Mouse (Mus musculus) left cerebral cortex, postnatal 14 days (tissue): ENCODE results near the gene Kcne2. TPM values are rescaled to one million over a fixed set of nuclear protein-coding genes. Genes with fewer than 3 reads are reported as not detected.
A peak's percentile ranks its signal among the peaks of the same experiment; 100 is the strongest.

Experiments used
- DNase-seq, 2 experiments: peaks; one replicate each; pipeline ENCODE4 v3.0.0; 2021 to 2022; ENCODE audit warnings: low spot score in 2 of 2, mixed read lengths in 1 of 2
- intact Hi-C: fragments of 180-260 bp; cut with DNase I; formaldehyde crosslinking; loops from one replicate; pipeline ENCODE4 v1.15.1; 2025
- total RNA-seq, 2 experiments: library from RNA; stranded (reverse); gene quantifications; 2 replicates each; pipeline ENCODE4 v1.2.3; 2021

The Kcne2 gene
- total RNA-seq, 2 experiments from 2014 or later = 0.42 to 0.66 TPM

DNA sequence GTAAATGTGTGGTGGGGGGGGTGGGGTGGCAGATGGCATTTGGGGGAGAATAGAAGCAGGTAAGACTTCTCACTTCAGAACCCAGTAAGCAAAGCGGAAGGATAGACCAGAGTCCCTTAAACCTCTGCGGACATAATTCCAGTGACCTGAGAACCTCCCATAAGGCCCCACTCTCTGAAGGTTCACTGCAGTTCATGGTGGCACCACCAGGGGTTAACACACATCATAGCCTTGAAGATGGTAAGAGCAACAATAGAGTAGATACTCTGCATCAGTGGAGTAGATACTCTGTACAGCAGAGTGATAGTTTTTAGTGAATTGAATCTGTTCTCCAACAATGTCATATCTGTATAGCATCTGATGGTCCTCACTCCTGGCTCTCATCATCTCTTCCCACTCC, 13.3 kb downstream of the Kcne2 start:
- intact Hi-C loops = no loop called here
- no peak for DNase-seq

DNA sequence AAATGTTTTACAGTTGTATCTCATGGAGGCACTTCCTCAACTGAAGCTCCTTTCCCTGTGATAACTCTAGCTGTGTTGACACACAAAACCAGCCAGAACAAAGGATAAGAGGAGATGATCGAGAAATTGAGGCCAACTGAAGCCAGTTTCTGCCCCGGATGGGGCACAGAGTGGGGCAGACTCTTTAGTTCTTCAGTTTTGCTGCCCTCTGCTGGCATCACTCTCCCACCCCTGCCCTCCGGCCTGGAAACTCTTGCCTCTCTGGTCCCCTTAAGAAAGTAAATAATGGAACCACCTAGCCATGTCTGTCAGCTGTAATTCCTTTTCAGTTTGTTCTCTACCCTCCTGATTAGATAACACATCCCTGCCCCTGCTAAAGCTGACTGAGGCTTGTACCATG, 15.8 kb downstream of the Kcne2 start:
- intact Hi-C loops = no loop called here
- DNase-seq = no peak

DNA sequence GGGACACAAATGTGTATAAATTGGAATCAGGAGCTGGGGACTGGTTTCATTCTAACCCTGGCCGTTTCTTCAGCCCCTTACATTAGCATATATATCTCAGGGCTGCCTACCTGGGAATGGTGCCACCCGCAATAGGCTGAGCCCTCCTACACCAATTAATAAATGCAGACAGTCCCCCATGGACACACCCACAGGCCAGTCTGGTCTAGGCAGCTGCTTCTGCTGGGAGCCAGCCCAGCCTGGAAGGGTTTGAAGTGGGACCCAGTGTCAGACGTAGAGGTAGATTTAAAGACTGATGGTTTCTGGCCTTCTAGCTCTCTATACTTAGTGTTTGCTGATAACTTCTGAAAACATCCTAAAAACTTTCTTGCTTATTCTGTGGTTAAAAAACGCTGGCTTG, 16.9 kb downstream of the Kcne2 start:
- no peak for DNase-seq
- intact Hi-C loops = no loop called here

DNA sequence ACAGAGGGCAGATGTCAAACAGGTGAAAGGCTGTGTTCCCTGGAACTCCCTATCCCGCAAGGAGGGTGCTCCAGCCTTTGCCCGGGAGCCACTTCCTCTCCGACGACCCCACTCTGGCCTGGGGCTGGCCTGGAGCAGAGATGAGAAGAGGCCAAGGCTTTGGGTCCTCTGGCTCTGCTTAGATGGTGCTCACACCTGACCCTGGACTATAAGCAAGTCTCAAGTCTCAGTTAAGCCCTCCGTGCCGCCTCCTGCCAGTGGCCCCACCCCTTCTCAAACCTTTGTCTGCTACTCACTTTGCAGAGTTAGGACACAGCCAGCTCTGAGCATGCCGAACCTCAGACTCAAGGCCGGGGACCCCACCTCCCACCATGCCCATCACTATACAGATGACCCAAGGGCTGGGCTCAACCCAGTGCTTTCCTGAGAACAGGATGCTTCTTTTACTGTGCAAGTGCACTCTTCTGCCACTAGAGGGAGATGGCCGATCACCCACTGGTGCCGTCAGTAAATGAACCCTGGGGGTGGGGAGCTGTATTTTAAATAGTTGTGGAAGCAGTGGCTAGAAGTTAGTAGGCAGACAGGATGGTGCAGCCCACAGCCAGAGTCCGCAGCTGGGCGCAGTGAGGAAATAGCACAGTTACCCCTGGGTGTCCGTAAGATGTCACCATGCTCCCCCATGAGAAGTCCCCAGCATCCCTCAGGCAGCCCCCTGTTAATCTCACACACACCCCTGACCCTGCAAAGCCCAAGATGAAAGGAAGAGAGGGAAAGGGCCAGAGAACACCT, 22.0 kb downstream of the Kcne2 start:
- intact Hi-C loops = loop anchor here (5.0 kb wide), 1 partner anchor 143 kb away; no protein-coding TSS in a partner anchor
- peak; percentile 52 to 84 for DNase-seq

DNA sequence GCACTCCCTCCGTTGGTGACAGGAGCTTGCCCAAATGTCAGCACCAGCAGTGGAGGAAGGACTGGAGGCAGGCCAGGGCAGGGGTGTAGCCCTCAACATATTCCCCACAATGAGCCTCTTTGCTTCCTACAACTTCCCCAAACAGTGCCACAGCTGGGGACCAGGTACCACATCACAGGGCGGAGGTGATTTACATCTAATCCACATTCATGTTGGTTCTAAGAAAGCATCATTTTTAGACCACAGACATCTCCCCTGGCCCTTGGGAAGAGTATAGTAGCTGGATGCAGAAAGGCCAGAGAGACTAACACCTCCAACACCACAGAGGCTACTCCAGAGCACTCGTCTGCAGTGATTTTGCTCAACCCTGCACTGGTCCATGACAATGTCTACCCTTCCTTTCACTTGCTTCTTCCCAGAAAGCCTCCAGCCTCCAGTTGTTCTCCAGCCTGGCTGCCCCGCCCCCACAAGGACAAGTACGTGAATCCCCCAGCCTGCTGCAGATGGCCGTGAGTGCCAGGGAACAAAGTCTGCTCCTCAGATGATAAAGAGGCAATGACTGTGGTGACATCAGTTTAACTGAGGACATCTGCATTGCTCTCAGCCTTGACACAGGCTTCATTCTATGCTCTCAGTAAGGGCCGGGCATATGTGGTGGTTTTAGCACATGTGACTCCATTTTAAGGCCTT, 24.0 kb downstream of the Kcne2 start:
- peak in 1 of 2 experiments; percentile 29 for DNase-seq
- intact Hi-C loops = loop anchor here (5.0 kb wide), 1 partner anchor 1226 kb away; no protein-coding TSS in a partner anchor

DNA sequence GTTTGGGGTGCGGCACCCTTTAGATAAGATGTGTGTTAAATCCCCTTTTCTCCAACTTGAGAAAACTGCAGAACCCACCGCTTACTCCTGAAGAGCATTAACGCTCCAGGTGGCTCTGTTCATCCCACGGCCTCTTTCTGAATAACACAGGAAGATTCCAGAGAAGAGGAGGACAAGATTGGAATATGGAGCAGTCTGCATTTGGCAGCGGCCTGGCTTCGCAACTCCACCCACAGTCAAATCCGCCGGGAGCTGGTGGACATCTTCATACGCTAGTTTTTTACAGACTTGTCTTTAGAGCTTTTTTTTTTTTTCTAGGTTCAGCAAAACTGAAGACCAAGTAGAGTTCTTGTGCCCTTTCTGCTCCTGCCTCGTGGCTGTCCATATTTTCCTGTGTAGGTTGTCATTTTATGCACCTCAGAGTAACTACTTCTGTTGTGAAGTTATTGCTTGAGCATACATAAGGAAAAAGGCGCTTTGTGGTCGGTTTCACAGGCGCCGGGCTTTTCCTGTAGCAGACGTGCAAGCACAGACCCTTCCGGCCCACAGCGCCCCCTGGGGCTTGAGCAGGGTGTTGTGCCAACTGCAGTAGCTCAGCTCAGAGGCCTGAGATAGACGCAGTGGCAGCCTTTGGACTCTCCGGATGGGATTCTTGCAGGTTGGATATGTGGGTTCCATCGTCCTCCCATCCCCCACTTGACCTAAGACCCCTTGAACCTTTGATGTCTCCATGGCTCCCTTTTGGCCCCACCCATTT, 27.3 kb downstream of the Kcne2 start:
- intact Hi-C loops = loop anchor here (2.0 to 5.0 kb wide), 2 partner anchors 15 to 1223 kb away; no protein-coding TSS in a partner anchor
- DNase-seq = peak; percentile 58 to 69

DNA sequence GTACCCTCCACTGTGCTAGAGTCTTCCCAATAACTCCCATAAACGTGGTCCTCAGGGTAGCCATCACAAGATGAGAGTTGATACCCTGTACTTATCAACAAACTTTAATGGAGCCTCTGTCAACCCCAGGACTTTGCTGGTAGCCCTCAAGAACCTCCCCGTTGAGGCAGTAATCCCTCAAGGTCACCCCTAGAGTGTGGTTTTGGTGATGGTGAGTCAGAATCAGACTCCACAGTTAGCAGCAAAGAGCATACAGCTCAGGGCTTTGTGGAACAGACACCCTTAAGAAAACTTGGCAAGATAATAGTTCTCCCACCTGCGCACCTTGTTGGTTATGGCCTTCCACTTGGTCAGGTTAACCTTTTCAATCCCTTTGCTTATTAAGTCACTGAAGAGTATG, 28.2 kb downstream of the Kcne2 start:
- DNase-seq = no peak
- intact Hi-C loops = no loop called here

DNA sequence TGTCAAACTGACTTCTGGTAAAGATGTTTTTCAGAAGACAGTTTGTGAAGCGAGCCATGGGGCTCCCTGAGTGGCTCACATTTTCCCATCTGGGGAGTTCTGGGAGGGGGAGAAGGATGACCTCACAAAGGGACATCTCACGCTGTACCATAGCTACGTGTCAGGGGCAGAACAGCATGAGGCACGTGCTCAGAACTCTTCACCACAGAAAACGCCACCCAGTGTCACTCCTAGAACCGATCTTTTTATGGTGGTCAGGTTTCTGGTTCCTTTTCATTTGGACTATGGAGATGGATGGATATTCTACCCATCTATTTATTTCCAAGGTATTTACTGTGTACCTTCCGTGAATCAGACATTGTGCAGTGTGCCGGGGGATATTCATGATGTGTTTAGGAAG, 29.2 kb downstream of the Kcne2 start, which contains the start of gene Fam243:
TSS of gene Fam243 (minus strand) at position 101 of the 400 bp plus-strand sequence.
- no peak for DNase-seq
- intact Hi-C loops = no loop called here

DNA sequence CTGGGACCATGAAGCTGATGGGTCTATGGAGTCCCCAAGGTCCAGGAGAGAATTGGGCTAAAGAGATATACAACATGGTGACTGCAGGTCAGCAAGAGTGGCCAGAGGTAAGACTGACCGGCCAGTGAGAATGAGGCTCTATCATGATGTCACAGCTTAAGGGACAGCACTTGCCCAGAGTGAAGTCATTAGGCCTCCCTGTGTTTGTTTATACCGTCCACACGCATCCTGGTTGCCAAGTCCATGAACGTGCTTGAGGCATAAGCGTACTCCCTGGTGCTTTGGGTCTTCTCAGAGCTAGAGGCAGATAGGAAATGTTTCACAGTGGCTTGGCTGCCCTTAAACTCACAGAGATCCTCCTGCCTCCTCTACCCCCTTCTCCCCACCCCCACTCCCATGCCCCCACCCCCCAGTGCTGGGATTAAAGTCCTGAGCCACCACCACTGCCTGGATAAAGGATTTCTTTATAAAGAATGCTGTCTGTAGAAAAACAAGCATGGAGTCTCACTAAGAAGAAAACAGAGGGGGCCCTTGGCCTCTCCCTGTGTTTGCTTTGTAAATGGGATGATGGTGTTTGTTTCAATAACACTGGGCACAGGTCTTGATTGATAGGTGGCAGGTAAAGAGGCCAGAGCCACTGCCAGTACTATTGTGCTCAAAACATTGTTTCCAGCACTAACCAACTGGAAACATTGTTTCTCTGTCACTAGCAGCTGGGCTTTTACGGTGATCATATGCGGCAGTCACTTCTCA, 32.3 kb downstream of the Kcne2 start:
- intact Hi-C loops = no loop called here
- DNase-seq = no peak

DNA sequence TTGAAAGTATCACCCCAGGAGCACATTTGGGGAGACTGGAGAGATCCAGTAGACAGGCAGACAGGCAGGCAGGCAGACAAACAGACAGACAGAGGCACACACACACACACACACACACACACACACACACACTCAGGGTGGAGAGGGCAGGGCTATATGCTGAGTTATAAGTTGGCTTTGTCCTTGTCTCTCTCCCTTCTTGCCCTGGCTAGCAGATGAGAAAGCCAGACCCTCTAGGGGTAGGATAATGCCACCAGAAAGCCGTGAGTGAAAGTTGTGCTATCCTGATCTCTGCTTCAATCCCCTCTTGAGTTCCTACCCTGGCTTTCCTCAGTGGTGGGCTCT, 32.8 kb downstream of the Kcne2 start:
- no peak for DNase-seq
- intact Hi-C loops = no loop called here

DNA sequence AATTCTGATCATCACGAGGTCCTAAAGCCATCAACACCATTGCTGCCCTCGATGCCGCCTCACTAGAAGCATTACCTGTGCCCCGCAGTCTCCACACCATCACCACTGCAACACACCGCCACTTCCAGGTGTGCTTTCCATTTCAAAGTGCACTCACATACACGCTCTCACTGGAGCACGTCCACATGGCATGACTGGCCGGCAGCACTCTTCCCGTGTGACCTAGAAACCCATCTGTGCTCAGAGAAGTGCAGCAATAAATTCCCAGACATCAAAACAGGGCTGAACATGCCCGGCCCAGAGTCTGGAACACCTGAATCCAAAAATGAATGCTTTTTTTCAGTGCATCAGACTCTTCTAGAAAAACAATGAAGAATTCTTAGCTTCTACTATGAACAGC, 35.7 kb downstream of the Kcne2 start:
- DNase-seq = no peak
- intact Hi-C loops = no loop called here

DNA sequence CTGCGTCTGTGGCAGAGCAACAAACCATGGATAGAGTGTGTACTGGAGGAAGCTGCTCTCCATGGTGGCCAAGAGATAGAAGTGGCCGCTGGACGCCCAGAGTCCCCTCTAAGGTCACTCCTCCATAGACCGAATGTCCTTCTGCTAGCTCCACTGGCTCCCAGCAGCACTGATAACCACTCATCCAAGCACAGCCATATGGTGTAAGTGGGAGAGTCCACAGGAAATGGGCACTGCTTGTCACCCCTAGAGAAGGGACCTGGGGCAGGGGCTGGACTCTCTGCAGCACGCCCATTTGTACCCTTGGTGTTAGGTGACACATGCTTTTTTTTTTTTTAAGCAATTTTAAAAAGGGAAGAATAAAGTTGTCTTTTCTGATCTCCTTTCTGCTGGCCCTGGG, 38.8 kb downstream of the Kcne2 start:
- intact Hi-C loops = no loop called here
- no peak for DNase-seq

DNA sequence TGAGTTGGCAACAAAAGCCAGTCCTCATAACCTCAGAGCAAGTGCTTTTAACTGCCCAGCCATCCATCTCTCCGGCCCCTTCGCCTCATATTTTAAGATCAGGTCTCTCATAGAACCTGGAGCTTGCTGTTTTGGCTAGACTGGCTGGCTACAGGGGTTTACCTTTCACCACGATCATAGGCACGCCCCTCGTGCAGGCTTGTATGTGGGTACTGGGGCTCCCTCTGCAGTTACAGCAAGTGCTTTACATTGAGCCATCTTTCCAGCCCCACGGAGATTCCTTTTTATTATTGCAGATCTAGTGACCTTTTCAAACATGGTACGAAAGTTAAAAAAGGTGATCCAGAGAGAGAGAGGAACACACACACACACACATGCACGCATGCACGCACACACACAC, 42.4 kb downstream of the Kcne2 start:
- no peak for DNase-seq
- intact Hi-C loops = loop anchor here (2.0 kb wide), 1 partner anchor 16 kb away; no protein-coding TSS in a partner anchor

DNA sequence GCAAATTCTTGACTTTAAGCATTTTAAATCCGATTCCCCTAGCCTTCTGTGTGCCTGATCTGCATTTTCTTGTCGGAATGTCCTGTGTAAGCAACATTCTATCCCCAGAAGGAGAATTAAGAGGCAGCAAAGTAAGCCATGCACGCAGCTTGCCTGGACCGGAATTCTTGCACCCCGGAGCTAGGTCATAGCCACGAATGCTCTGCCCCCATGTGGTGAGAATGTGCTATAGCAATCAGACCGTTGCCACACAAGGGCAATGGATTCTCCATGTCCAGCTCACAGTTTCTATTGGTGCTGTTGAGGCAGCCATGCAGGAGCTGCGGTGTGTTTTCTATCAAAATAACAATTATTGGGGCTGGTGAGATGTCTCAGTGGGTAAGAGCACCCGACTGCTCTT, 44.1 kb downstream of the Kcne2 start:
- intact Hi-C loops = loop anchor here (5.0 kb wide), 1 partner anchor 141 kb away; no protein-coding TSS in a partner anchor
- DNase-seq = peak; percentile 74 to 82

DNA sequence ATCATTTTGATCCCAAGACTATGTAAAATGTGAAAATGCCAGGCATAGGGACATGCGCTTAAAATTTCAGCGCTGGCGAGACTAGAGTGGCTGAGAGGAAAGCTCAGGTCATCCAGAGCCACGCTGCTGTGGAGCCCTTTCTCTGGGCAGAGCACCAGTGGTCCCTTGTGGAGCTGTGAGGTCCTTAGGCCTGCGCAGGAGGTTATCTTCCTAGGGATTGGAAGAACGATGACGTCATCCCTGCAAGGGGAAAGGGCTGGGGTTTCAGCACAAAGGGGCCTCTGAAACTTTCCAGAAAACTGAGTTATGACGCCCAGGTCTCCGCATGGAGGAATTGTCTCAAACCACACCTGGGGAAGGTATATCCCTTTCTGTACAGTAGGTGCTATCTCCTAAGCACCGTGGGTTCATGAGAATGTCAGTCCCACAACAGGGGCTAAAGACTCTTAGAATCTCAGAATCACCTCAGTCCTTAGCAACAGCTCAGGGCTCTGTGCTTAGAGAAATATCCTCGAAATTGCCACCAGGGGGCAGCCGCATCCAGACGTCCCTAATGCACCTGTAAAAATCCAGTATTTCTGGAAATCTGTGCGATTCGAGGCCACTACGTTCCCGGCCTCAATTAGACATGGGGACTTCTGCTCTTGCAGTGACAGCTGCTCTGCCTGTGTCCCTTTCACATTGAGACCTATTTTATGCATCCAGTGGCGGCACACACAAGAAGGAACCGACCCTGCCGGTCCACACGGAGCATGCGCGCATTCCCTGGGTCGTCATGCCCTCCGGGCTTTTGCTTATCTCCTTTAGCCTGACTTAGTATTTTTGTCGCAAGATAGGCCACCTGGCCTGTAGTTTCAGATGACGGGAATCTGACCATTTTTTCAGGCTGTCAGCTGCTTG, 48.7 kb downstream of the Kcne2 start:
- intact Hi-C loops = loop anchor here (2.0 kb wide), 1 partner anchor 116 kb away; no protein-coding TSS in a partner anchor
- peak; percentile 71 to 78 for DNase-seq

DNA sequence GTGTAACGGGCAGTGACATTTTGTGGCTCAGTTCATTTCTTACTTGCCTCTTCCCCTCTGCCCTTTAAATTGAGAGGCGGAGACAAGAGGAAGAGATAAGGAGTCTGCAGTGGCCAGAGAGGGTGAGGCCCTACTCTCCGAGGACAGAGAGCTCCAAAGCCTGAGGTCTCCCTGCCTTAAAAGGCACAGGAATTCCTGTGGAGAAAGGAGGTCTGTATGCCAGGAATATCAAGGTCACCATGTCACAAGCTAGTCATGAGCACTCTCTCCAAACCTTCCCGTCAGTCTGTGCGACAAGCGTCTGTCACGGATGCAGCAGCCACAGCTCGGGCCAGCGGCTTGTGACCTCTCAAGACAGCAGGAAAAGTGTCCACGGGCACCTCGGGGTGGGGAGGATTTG, 53.0 kb downstream of the Kcne2 start:
- DNase-seq = no peak
- intact Hi-C loops = no loop called here

DNA sequence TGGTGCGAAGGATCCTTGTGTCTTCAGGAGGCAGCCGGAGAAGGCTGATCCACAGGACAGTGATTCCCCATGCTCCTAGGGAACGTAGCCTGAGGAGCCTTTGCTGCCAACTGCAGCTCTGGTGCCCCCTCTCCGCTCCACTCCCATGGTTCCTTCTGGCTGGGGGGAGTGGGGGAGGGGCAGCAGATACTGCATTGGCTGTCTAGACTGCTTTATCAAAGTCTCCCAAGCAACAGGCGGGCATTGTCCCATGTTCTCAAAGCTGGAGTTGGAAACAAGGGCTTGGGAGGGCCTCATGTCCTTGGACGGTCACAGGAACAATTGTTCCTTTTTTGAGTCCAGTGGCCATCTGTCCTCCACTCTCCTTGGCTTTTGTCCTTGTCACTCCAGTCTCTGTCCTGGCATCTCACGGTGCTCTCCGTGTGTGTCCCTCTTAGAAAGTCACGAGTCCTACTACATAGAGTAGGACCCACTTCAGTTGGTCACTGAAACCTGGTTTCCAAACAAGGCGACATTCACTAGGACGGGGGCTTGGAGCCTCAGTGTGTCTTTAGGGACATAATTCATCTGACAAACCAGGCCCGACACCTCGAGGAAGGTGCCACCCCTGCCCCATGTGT, 54.2 kb downstream of the Kcne2 start:
- peak; percentile 16 to 53 for DNase-seq

More for the DNA sequence above, 54.2 kb downstream of the Kcne2 start:
- intact Hi-C loops = no loop called here
